Mouse (Mus musculus): ENCODE measurements around the gene Hist1h1a.
"Not testable (repeated sequence)": the region's sequence is repeated elsewhere in the genome, so short reads cannot be mapped to it uniquely, and the experiment has no call there.

DNA sequence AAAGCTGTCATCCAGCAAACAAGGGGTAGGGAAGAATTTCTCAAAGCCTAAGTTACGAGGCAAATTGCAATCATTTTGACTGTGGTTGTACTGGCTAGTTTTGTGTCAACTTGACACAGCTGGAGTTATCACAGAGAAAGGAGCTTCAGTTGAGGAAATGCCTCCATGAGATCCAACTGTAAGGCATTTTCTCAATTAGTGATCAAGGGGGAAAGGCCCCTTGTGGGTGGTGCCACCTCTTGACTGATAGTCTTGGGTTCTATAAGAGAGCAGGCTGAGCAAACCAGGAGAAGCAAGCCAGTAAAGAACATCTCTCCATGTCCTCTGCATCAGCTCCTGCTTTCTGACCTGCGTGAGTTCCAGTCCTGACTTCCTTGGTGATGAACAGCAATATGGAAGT is 6.1 kb downstream of the Hist1h1a start, which contains the start of gene Trim38:
- not testable (repeated sequence) for TF ChIP-seq CTCF, POLR2A (IDR thresholded peaks at IDR 0.05; ENCODE audit: extremely low read depth, insufficient read depth, low read length)
